Mouse (Mus musculus): ENCODE measurements around the gene Fbxl8. TPM values are rescaled to one million over a fixed set of nuclear protein-coding genes. Genes with fewer than 3 reads are reported as not detected.
A peak's percentile ranks its signal among the peaks of the same experiment; 100 is the strongest.

Fbxl8 gene
- total and polyA plus RNA-seq, 3 experiments = 5.2 to 10.5 (median 5.9) TPM

DNA sequence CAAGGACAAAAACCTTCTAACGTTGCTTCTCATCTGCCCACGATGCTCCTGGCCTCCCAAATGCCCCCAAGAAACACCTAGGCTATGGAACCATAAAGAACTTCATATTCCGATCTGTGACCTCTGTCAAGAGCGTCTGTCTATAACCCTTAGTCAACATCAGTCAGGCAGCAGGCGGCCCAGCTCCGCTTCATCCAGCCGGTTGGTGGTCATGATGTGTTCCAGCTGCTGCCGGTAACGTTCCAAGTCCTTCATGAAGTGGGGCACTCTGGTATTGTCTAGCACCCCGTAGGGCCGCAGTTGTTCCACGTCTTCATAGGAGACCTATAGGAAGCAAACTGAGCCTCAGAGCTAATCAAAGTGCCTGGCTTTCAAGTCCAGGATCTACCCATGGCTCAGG is 17.4 kb downstream of the Fbxl8 start:
- Histone ChIP-seq H3K4me2 (ENCODE audit: insufficient read depth, low read depth, poor library complexity, severe bottlenecking) (no peak overlapping the region), H3K9ac (ENCODE audit: insufficient read depth, low read depth) (no peak overlapping the region), H3K4me1 (ENCODE audit: control insufficient read depth in 1 of 2, insufficient read depth in 2 of 2) (peaks cover 2 to 6% of the 10 kb centered on the region in 2 experiments; a peak in 3 of 4 replicates), H3K27ac (ENCODE audit: insufficient read depth, low read depth) (no peak overlapping the region), H3K9me3 (replicated peaks; ENCODE audit: low read length) (no peaks in the 10 kb centered on the region), H3K4me3 (replicated peaks in 1 of 3; ENCODE audit: low read depth in 2 of 3, low read length in 2 of 3, poor library complexity in 1 of 3) (no peak overlapping the region), H3K27me3 (replicated peaks) (no peaks in the 10 kb centered on the region), H3K79me2 (replicated peaks; ENCODE audit: control insufficient read depth, extremely low read depth, insufficient read depth, poor library complexity, severe bottlenecking) (no peaks in the 10 kb centered on the region), H3K36me3 (replicated peaks in 1 of 2; ENCODE audit: control insufficient read depth in 1 of 2, insufficient read depth in 1 of 2, low read length in 1 of 2) (peaks cover 13 to 71% of the 10 kb centered on the region in 2 experiments)
- DNase-seq (ENCODE audit: extremely low read depth) = no peak
- dilution Hi-C loops (cut with MboI; ENCODE audit: extremely low pct_ligation_motif_present, extremely low pct_unique_long_range_greater_than_20kb, low sequenced_read_pairs) = no loop called here
- TF ChIP-seq ZMIZ1 (IDR thresholded peaks at IDR 0.05; ENCODE audit: low read depth, low read length) (no peak), IRF4 (IDR thresholded peaks at IDR 0.05; ENCODE audit: low read depth, low read length) (no peak), PAX5 (IDR thresholded peaks at IDR 0.05; ENCODE audit: low read length) (no peak), KAT2A (IDR thresholded peaks at IDR 0.05; ENCODE audit: insufficient replicate concordance, low read length) (no peak), TBP (conservative IDR thresholded peaks at IDR 0.05; ENCODE audit: low read depth, low read length) (no peak), MEF2A (IDR thresholded peaks at IDR 0.05; ENCODE audit: borderline replicate concordance, low read depth, low read length) (no peak), ZNF384 (IDR thresholded peaks at IDR 0.05; ENCODE audit: low read depth, low read length) (no peak), CHD2 (IDR thresholded peaks at IDR 0.05; ENCODE audit: low read length) (no peak)
- in situ Hi-C loops (cut with MboI; ENCODE audit: low pct_ligation_motif_present, low pct_unique_long_range_greater_than_20kb, low sequenced_read_pairs) = loop anchor here (10.0 kb wide), 1 partner anchor 157 kb away; no protein-coding TSS in a partner anchor

DNA sequence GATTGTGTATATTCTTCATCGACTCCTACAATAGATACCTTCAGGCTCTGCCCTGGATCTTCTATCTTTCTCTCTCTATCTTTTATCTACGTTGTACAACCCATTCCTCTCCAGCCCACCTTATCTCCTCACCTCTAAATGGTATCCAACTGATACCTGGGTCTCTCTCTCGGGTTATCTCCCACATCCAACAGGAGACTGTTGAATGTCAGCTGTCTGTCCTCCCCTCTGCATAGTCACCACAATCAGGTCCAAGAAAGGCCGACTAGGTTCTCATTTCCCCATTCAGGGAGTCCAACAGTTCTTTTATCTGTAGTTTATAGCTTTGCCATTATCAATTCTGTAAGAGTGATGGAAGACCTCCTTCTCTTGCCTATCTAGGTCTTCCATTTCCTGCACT is 17.8 kb downstream of the Fbxl8 start:
- dilution Hi-C loops (cut with MboI; ENCODE audit: extremely low pct_ligation_motif_present, extremely low pct_unique_long_range_greater_than_20kb, low sequenced_read_pairs) = no loop called here
- Histone ChIP-seq H3K36me3 (replicated peaks in 1 of 2; ENCODE audit: control insufficient read depth in 1 of 2, insufficient read depth in 1 of 2, low read length in 1 of 2) (peaks cover 13 to 70% of the 10 kb centered on the region in 2 experiments), H3K9me3 (replicated peaks; ENCODE audit: low read length) (no peaks in the 10 kb centered on the region), H3K27ac (ENCODE audit: insufficient read depth, low read depth) (no peak overlapping the region), H3K79me2 (replicated peaks; ENCODE audit: control insufficient read depth, extremely low read depth, insufficient read depth, poor library complexity, severe bottlenecking) (no peaks in the 10 kb centered on the region), H3K9ac (ENCODE audit: insufficient read depth, low read depth) (no peak overlapping the region), H3K4me2 (ENCODE audit: insufficient read depth, low read depth, poor library complexity, severe bottlenecking) (no peak overlapping the region), H3K4me1 (ENCODE audit: control insufficient read depth in 1 of 2, insufficient read depth in 2 of 2) (peaks cover 2 to 6% of the 10 kb centered on the region in 2 experiments; a peak in 3 of 4 replicates), H3K4me3 (replicated peaks in 1 of 3; ENCODE audit: low read depth in 2 of 3, low read length in 2 of 3, poor library complexity in 1 of 3) (no peak overlapping the region), H3K27me3 (replicated peaks) (no peaks in the 10 kb centered on the region)
- DNase-seq (ENCODE audit: extremely low read depth) = no peak
- in situ Hi-C loops (cut with MboI; ENCODE audit: low pct_ligation_motif_present, low pct_unique_long_range_greater_than_20kb, low sequenced_read_pairs) = loop anchor here (10.0 kb wide), 1 partner anchor 157 kb away; no protein-coding TSS in a partner anchor
- TF ChIP-seq POLR2AphosphoS2 (IDR thresholded peaks at IDR 0.05; ENCODE audit: low read depth, low read length) (no peak), POLR2A (IDR thresholded peaks at IDR 0.05; ENCODE audit: low read depth, low read length) (no peak)

DNA sequence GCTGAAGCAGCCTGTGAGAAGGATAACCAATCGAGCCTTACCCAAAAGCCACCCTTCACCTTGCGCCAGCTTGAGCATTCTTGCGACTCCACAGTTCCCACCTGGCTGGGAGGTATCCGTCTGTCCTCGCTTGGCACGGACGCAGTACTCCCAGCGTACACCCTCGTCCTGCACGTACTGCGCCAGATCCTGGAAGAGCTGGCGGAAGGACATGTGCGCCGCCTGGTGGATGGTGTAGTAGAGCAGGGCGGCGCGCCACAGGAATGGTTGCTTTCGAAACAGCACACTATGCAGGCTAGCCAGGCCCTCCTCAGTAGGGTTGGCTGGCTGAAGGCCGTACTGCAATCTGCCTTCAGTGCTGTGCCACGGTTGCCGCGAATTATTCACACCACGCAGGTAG is 18.6 kb downstream of the Fbxl8 start:
- no peaks in the 10 kb centered on the region for H3K9me3 ChIP-seq (replicated peaks; ENCODE audit: low read length)
- in situ Hi-C loops (cut with MboI; ENCODE audit: low pct_ligation_motif_present, low pct_unique_long_range_greater_than_20kb, low sequenced_read_pairs) = loop anchor here (10.0 kb wide), 1 partner anchor 158 kb away; no protein-coding TSS in a partner anchor
- no peaks in the 10 kb centered on the region for H3K27me3 ChIP-seq (replicated peaks)
- H3K9ac ChIP-seq (ENCODE audit: insufficient read depth, low read depth) = no peak overlapping the region
- peaks cover 13 to 69% of the 10 kb centered on the region in 2 experiments for H3K36me3 ChIP-seq (replicated peaks in 1 of 2; ENCODE audit: control insufficient read depth in 1 of 2, insufficient read depth in 1 of 2, low read length in 1 of 2)
- dilution Hi-C loops (cut with MboI; ENCODE audit: extremely low pct_ligation_motif_present, extremely low pct_unique_long_range_greater_than_20kb, low sequenced_read_pairs) = no loop called here
- H3K79me2 ChIP-seq (replicated peaks; ENCODE audit: control insufficient read depth, extremely low read depth, insufficient read depth, poor library complexity, severe bottlenecking) = no peaks in the 10 kb centered on the region
- DNase-seq (ENCODE audit: extremely low read depth) = no peak
- H3K4me2 ChIP-seq (ENCODE audit: insufficient read depth, low read depth, poor library complexity, severe bottlenecking) = no peak overlapping the region
- no peak overlapping the region for H3K27ac ChIP-seq (ENCODE audit: insufficient read depth, low read depth)
- TF ChIP-seq TBP (conservative IDR thresholded peaks at IDR 0.05; ENCODE audit: low read depth, low read length) = no peak
- TF ChIP-seq MYC (IDR thresholded peaks at IDR 0.05; ENCODE audit: low read depth, low read length) = no peak
- TF ChIP-seq EP300 (IDR thresholded peaks at IDR 0.05; ENCODE audit: low read length) = no peak
- TF ChIP-seq USF1 (IDR thresholded peaks at IDR 0.05; ENCODE audit: low read depth, low read length) = no peak
- TF ChIP-seq CTCF (conservative IDR thresholded peaks at IDR 0.05 in 1 of 2, IDR thresholded peaks at IDR 0.05 in 1 of 2; ENCODE audit: low read depth in 2 of 2, low read length in 2 of 2) = peak in 1 of 2 experiments; percentile 55; a peak in 2 of 4 replicates
- TF ChIP-seq ETS1 (conservative IDR thresholded peaks at IDR 0.05; ENCODE audit: low read depth, low read length) = no peak
- TF ChIP-seq HCFC1 (IDR thresholded peaks at IDR 0.05; ENCODE audit: low read depth, low read length) = no peak
- no peak for TF ChIP-seq JUN (IDR thresholded peaks at IDR 0.05; ENCODE audit: insufficient read depth, low read depth, low read length)
- TF ChIP-seq CHD2 (IDR thresholded peaks at IDR 0.05; ENCODE audit: low read length) = no peak
- TF ChIP-seq SIN3A (IDR thresholded peaks at IDR 0.05; ENCODE audit: low read length) = no peak
- no peak for TF ChIP-seq ZMIZ1 (IDR thresholded peaks at IDR 0.05; ENCODE audit: low read depth, low read length)
- TF ChIP-seq RAD21 (IDR thresholded peaks at IDR 0.05; ENCODE audit: low read depth, low read length) = peak; percentile 42
- TF ChIP-seq ZC3H11A (IDR thresholded peaks at IDR 0.05; ENCODE audit: low read depth, low read length) = no peak
- TF ChIP-seq SMC3 (IDR thresholded peaks at IDR 0.05; ENCODE audit: low read depth, low read length) = peak; percentile 40
- no peak for TF ChIP-seq NRF1 (IDR thresholded peaks at IDR 0.05; ENCODE audit: low read depth, low read length)
- TF ChIP-seq POLR2AphosphoS2 (IDR thresholded peaks at IDR 0.05; ENCODE audit: low read depth, low read length) = no peak
- no peak for TF ChIP-seq GABPA (IDR thresholded peaks at IDR 0.05; ENCODE audit: insufficient replicate concordance, low read depth, low read length)
- no peak for TF ChIP-seq MAX (IDR thresholded peaks at IDR 0.05; ENCODE audit: low read length)
- H3K4me1 ChIP-seq (ENCODE audit: control insufficient read depth in 1 of 2, insufficient read depth in 2 of 2) = peaks cover 2 to 8% of the 10 kb centered on the region in 2 experiments; a peak in 3 of 4 replicates
- no peak overlapping the region for H3K4me3 ChIP-seq (replicated peaks in 1 of 3; ENCODE audit: low read depth in 2 of 3, low read length in 2 of 3, poor library complexity in 1 of 3)

All from CH12.LX (cell line).